Comparison of ENCODE assay signal across 9 mouse cellular contexts in the genomic region with DNA sequence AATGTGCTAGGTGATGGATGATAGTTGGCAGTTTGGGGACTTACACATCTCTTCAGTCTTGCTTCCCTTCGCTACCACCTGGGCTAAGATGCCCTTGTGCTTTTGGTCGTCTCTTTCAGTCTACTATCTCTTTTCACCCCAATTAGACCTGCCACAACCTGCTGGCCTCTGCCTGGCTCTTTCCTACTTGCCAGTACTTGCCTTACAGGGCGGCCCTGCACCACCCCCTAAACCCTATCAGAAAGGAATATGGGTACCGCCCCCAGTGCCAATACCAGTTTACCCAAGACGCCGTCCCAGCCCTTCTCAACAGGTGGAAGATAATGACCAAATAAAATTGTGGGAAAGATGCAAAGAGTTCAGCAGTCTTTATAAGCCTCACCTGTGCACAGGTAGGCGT. TPM values are rescaled to one million over a fixed set of nuclear protein-coding genes. Genes with fewer than 3 reads are reported as not detected.
DNase-seq lines count a peak whose midpoint lies in the region; ATAC-seq lines count a peak whose summit lies in the region.
"Had no signal": no experiment of that assay in that cellular context is flagged by ENCODE, and none has a peak within 500 bp of the region (broad histone marks: within the 10 kb centered on the region; RNA-seq: fewer than 3 reads in every experiment).

No protein-coding gene starts in this region.

- peak overlapping the region; percentile 72 for H3K4me3 ChIP-seq in kidney, embryonic 15.5 days (replicated peaks)
- no peak overlapping the region for H3K4me3 ChIP-seq in hindbrain, embryonic 11.5 days (ENCODE audit: low read depth, low read length)
- no peak overlapping the region for H3K4me3 ChIP-seq in midbrain, embryonic 11.5 days (ENCODE audit: low read depth, low read length)

- H3K4me1 ChIP-seq in kidney, embryonic 15.5 days: peaks cover 44% of the 10 kb centered on the region
- H3K4me1 ChIP-seq in hindbrain, embryonic 11.5 days (replicated peaks; ENCODE audit: control insufficient read depth, insufficient read depth, low read length): no peaks in the 10 kb centered on the region
- peaks cover 27% of the 10 kb centered on the region for H3K4me1 ChIP-seq in midbrain, embryonic 11.5 days (ENCODE audit: control insufficient read depth, insufficient read depth, low read length)

- H3K27ac ChIP-seq in kidney, embryonic 15.5 days: 0 out of 2 replicates have a peak overlapping the region, but pooled peaks have one; percentile 54
- H3K27ac ChIP-seq in hindbrain, embryonic 11.5 days (ENCODE audit: low read depth, low read length): no peak overlapping the region
- H3K27ac ChIP-seq in midbrain, embryonic 11.5 days (ENCODE audit: low read depth, low read length): no peak overlapping the region

- peak; percentile 3; the same call in 1 of the 2 replicates for ATAC-seq in kidney, embryonic 15.5 days (replicated peaks; ENCODE audit: low FRiP score)
- 0 out of 2 replicates have a peak, but pooled peaks have one; percentile 23 for ATAC-seq in common myeloid progenitor, adult 5-6 weeks (replicated peaks; ENCODE audit: low read depth, poor library complexity, severe bottlenecking)
- ATAC-seq in hindbrain, embryonic 11.5 days (ENCODE audit: low FRiP score): no peak
- peak; percentile 31 for ATAC-seq in midbrain, embryonic 11.5 days (ENCODE audit: low FRiP score)

- H3K9me3 ChIP-seq in kidney, embryonic 15.5 days (replicated peaks): no peaks in the 10 kb centered on the region
- H3K9me3 ChIP-seq in hindbrain, embryonic 11.5 days (ENCODE audit: control insufficient read depth, low read length): no peaks in the 10 kb centered on the region
- no peaks in the 10 kb centered on the region for H3K9me3 ChIP-seq in midbrain, embryonic 11.5 days (ENCODE audit: control insufficient read depth, low read length)

- no peak for DNase-seq in kidney, postnatal 36 days
- DNase-seq in hindbrain, embryonic 11.5 days (ENCODE audit: low spot score): no peak
- DNase-seq in midbrain, embryonic 11.5 days (ENCODE audit: low spot score, missing footprints): peak; percentile 88
- DNase-seq in adrenal gland, postnatal 4 days (ENCODE audit: low spot score in 2 of 2): no peak
- DNase-seq in embryo, embryonic 9.5 days (ENCODE audit: extremely low spot score): no peak
- DNase-seq in layer of hippocampus, adult 18-20 months (ENCODE audit: low spot score in 2 of 2): no peak

- peak overlapping the region; percentile 65; the same call in 1 of the 2 replicates for H3K9ac ChIP-seq in kidney, embryonic 15.5 days
- H3K9ac ChIP-seq in hindbrain, embryonic 11.5 days (ENCODE audit: low read depth, low read length): no peak overlapping the region
- H3K9ac ChIP-seq in midbrain, embryonic 11.5 days (ENCODE audit: low read length): no peak overlapping the region

- peaks cover 36% of the 10 kb centered on the region for H3K36me3 ChIP-seq in kidney, embryonic 15.5 days
- H3K36me3 ChIP-seq in hindbrain, embryonic 11.5 days (ENCODE audit: control insufficient read depth, insufficient read depth, low read length): peaks cover 9% of the 10 kb centered on the region
- H3K36me3 ChIP-seq in midbrain, embryonic 11.5 days (ENCODE audit: control insufficient read depth, insufficient read depth, low read length): peaks cover 16% of the 10 kb centered on the region; the same call in 1 of the 2 replicates

- WGBS in kidney, embryonic 15.5 days: 23% methylated on average over 7 of the region's 7 CpGs
- WGBS in hindbrain, embryonic 11.5 days: 27% methylated on average over 7 of the region's 7 CpGs
- 32% methylated on average over 7 of the region's 7 CpGs for WGBS in midbrain, embryonic 11.5 days

- H3K27me3 ChIP-seq in kidney, embryonic 15.5 days: peaks cover 23% of the 10 kb centered on the region
- H3K27me3 ChIP-seq in hindbrain, embryonic 11.5 days (ENCODE audit: control insufficient read depth, insufficient read depth, low read length): peaks cover 8% of the 10 kb centered on the region; the same call in 1 of the 2 replicates
- H3K27me3 ChIP-seq in midbrain, embryonic 11.5 days (ENCODE audit: control insufficient read depth, insufficient read depth, low read length): peaks cover 15% of the 10 kb centered on the region

- peak overlapping the region; percentile 99 for H3K4me2 ChIP-seq in kidney, embryonic 15.5 days
- peak overlapping the region; percentile 98; the same call in 1 of the 2 replicates for H3K4me2 ChIP-seq in hindbrain, embryonic 11.5 days (replicated peaks; ENCODE audit: low read depth, low read length)
- H3K4me2 ChIP-seq in midbrain, embryonic 11.5 days: peak overlapping the region; percentile 99; the same call in 1 of the 2 replicates

RNA-seq across cellular contexts. Expression of gene Rapgefl1, which starts 0.5 kb away (rescaled TPM):
- 1.6 and 1.7 TPM in 2 replicates for polyA plus RNA-seq in kidney, embryonic 15.5 days (2015; fragmentation: Nextera tagmentation; extraction: Ambion mirVana)
- total RNA-seq in common myeloid progenitor, adult 5-6 weeks (2017): 0.53 and 0.64 TPM in 2 replicates
- 2.0 and 2.2 TPM in 2 replicates for polyA plus RNA-seq in hindbrain, embryonic 11.5 days (2014; fragmentation: Nextera tagmentation; extraction: Ambion mirVana)
- polyA plus RNA-seq in midbrain, embryonic 11.5 days (2014; fragmentation: Nextera tagmentation; extraction: Ambion mirVana): 1.6 and 1.8 TPM in 2 replicates
- total RNA-seq in adrenal gland, postnatal 4 days (2021): 1 to 10 TPM; 2.6 to 3.0 TPM
- total RNA-seq in layer of hippocampus, adult 18-20 months (2021): 100 to 1,000 TPM; 196 to 203 TPM
- total RNA-seq: monocyte, adult 5-6 weeks had no signal

RNA-seq across cellular contexts. Expression of gene Wipf2, which starts 27.3 kb away (rescaled TPM):
- 4.2 and 5.2 TPM in 2 replicates for polyA plus RNA-seq in kidney, embryonic 15.5 days (2015; fragmentation: Nextera tagmentation; extraction: Ambion mirVana)
- 4.6 and 6.4 TPM in 2 replicates for total RNA-seq in common myeloid progenitor, adult 5-6 weeks (2017)
- polyA plus RNA-seq in hindbrain, embryonic 11.5 days (2014; fragmentation: Nextera tagmentation; extraction: Ambion mirVana): 5.1 and 5.4 TPM in 2 replicates
- polyA plus RNA-seq in midbrain, embryonic 11.5 days (2014; fragmentation: Nextera tagmentation; extraction: Ambion mirVana): 4.4 and 5.9 TPM in 2 replicates
- total RNA-seq in adrenal gland, postnatal 4 days (2021): 10 to 100 TPM; 18.4 to 19.7 TPM
- total RNA-seq in layer of hippocampus, adult 18-20 months (2021): 10 to 100 TPM; 75.9 to 80.7 TPM

RNA-seq across cellular contexts. Expression of gene Casc3, which starts 31.4 kb away (rescaled TPM):
- 40.6 and 40.8 TPM in 2 replicates for polyA plus RNA-seq in kidney, embryonic 15.5 days (2015; fragmentation: Nextera tagmentation; extraction: Ambion mirVana)
- 39.5 and 46.5 TPM in 2 replicates for total RNA-seq in common myeloid progenitor, adult 5-6 weeks (2017)
- 44.6 and 49.6 TPM in 2 replicates for polyA plus RNA-seq in hindbrain, embryonic 11.5 days (2014; fragmentation: Nextera tagmentation; extraction: Ambion mirVana)
- polyA plus RNA-seq in midbrain, embryonic 11.5 days (2014; fragmentation: Nextera tagmentation; extraction: Ambion mirVana): 51.9 and 53.1 TPM in 2 replicates
- 10 to 100 TPM; 45.2 to 54.8 TPM for total RNA-seq in adrenal gland, postnatal 4 days (2021)
- 10 to 100 TPM; 57.0 to 58.4 TPM for total RNA-seq in layer of hippocampus, adult 18-20 months (2021)

RNA-seq across cellular contexts. Expression of gene Msl1, which starts 40.8 kb away (rescaled TPM):
- 25.1 and 25.8 TPM in 2 replicates for polyA plus RNA-seq in kidney, embryonic 15.5 days (2015; fragmentation: Nextera tagmentation; extraction: Ambion mirVana)
- total RNA-seq in common myeloid progenitor, adult 5-6 weeks (2017): 72.8 and 88.2 TPM in 2 replicates
- polyA plus RNA-seq in hindbrain, embryonic 11.5 days (2014; fragmentation: Nextera tagmentation; extraction: Ambion mirVana): 25.0 and 28.0 TPM in 2 replicates
- polyA plus RNA-seq in midbrain, embryonic 11.5 days (2014; fragmentation: Nextera tagmentation; extraction: Ambion mirVana): 24.0 and 25.1 TPM in 2 replicates
- 100 to 1,000 TPM; 119 to 121 TPM for total RNA-seq in adrenal gland, postnatal 4 days (2021)
- total RNA-seq in layer of hippocampus, adult 18-20 months (2021): 100 to 1,000 TPM; 178 to 183 TPM

Comparison
In these comparisons a context has a peak if more than half of its experiments do, and no peak if none do; other contexts are left out.
1. RNA of gene Rapgefl1, which starts 0.5 kb away (total RNA-seq): 196 to 203 TPM in layer of hippocampus, adult 18-20 months; 2.6 to 3.0 TPM in adrenal gland, postnatal 4 days and 0.53 to 0.64 TPM in common myeloid progenitor, adult 5-6 weeks; every median in the first group is over 10 times any median in the second.
2. Peak in every context shown above with its lines, with median percentiles within 50 percentile points of each other: H3K4me2 ChIP-seq.